ENCODE assay signal across 30 mouse cellular contexts in the genomic region with DNA sequence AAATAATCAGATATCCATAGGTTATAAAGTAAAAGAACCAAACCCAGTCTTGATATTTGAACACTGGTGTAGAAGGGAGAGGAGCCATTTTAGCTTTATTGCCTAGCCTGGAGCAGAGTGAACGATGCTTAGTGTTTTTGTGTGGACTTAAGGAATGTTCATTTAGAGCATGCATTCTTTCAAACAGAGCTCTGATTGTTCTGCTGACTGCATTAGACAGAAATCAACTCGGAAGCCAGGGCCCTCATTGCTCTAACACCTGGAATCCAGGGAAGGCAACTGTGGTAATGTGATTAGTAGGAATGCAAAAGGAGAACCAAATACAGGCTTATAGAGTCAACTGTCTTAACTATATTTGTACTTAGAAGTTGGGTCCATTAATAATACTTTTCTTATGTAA. TPM values are rescaled to one million over a fixed set of nuclear protein-coding genes. Genes with fewer than 3 reads are reported as not detected.
DNase-seq lines count a peak whose midpoint lies in the region; ATAC-seq lines count a peak whose summit lies in the region.
"Had no signal": no experiment of that assay in that cellular context is flagged by ENCODE, and none has a peak within 500 bp of the region (broad histone marks: within the 10 kb centered on the region; RNA-seq: fewer than 3 reads in every experiment).

No protein-coding gene starts in this region.

- H3K4me2 ChIP-seq in limb, embryonic 12.5 days: no peak overlapping the region
- no peak overlapping the region for H3K4me2 ChIP-seq in forebrain, embryonic 12.5 days
- H3K4me2 ChIP-seq: embryonic facial prominence, embryonic 12.5 days; embryonic facial prominence, embryonic 15.5 days; forebrain, embryonic 13.5 days; heart, embryonic 13.5 days; hindbrain, embryonic 14.5 days had no signal

- no peak overlapping the region; the same call in 1 of the 2 replicates for H3K27ac ChIP-seq in limb, embryonic 12.5 days
- no peak overlapping the region for H3K27ac ChIP-seq in limb, embryonic 10.5 days
- no peak overlapping the region for H3K27ac ChIP-seq in forebrain, embryonic 12.5 days
- H3K27ac ChIP-seq: embryonic facial prominence, embryonic 12.5 days; embryonic facial prominence, embryonic 15.5 days; forebrain, embryonic 13.5 days; heart, embryonic 13.5 days; hindbrain, embryonic 14.5 days; hindbrain, postnatal 0 days had no signal

- H3K4me1 ChIP-seq in limb, embryonic 12.5 days (replicated peaks): peaks cover 7% of the 10 kb centered on the region; the same call in 1 of the 2 replicates
- H3K4me1 ChIP-seq in limb, embryonic 10.5 days: 0 out of 2 replicates have a peak, but pooled peaks cover 2% of the 10 kb centered on the region
- H3K4me1 ChIP-seq in forebrain, embryonic 12.5 days: 0 out of 2 replicates have a peak, but pooled peaks cover 3% of the 10 kb centered on the region

- no peak overlapping the region for H3K4me3 ChIP-seq in limb, embryonic 12.5 days (replicated peaks)
- H3K4me3 ChIP-seq in limb, embryonic 10.5 days: no peak overlapping the region
- H3K4me3 ChIP-seq in forebrain, embryonic 12.5 days (replicated peaks): no peak overlapping the region
- H3K4me3 ChIP-seq: embryonic facial prominence, embryonic 12.5 days; embryonic facial prominence, embryonic 15.5 days; forebrain, embryonic 13.5 days; heart, embryonic 13.5 days had no signal

- no peaks in the 10 kb centered on the region for H3K27me3 ChIP-seq in limb, embryonic 12.5 days
- no peaks in the 10 kb centered on the region for H3K27me3 ChIP-seq in limb, embryonic 10.5 days (ENCODE audit: low read depth, poor library complexity, severe bottlenecking)
- no peaks in the 10 kb centered on the region for H3K27me3 ChIP-seq in forebrain, embryonic 12.5 days
- H3K27me3 ChIP-seq: CH12.LX; embryonic facial prominence, embryonic 12.5 days; embryonic facial prominence, embryonic 15.5 days; forebrain, embryonic 13.5 days; heart, embryonic 13.5 days had no signal

- no peaks in the 10 kb centered on the region for H3K9me3 ChIP-seq in limb, embryonic 12.5 days
- H3K9me3 ChIP-seq in limb, embryonic 10.5 days (replicated peaks): no peaks in the 10 kb centered on the region
- no peaks in the 10 kb centered on the region for H3K9me3 ChIP-seq in forebrain, embryonic 12.5 days
- H3K9me3 ChIP-seq: embryonic facial prominence, embryonic 12.5 days; embryonic facial prominence, embryonic 15.5 days; forebrain, embryonic 13.5 days; G1E; heart, embryonic 13.5 days had no signal

- no peaks in the 10 kb centered on the region; the same call in 1 of the 2 replicates for H3K36me3 ChIP-seq in limb, embryonic 12.5 days
- peaks cover 6% of the 10 kb centered on the region for H3K36me3 ChIP-seq in limb, embryonic 10.5 days
- H3K36me3 ChIP-seq in forebrain, embryonic 12.5 days (replicated peaks): no peaks in the 10 kb centered on the region
- H3K36me3 ChIP-seq: embryonic facial prominence, embryonic 12.5 days; embryonic facial prominence, embryonic 15.5 days; G1E had no signal

- WGBS in limb, embryonic 12.5 days: 19% methylated on average over 2 of the region's 2 CpGs
- 45% methylated on average over 2 of the region's 2 CpGs for WGBS in limb, embryonic 10.5 days
- WGBS in forebrain, embryonic 12.5 days: 10% methylated on average over 2 of the region's 2 CpGs

- no peak for DNase-seq in limb, embryonic 10.5 days (ENCODE audit: low spot score)
- DNase-seq in R1 (ENCODE audit: low read depth, low spot score): peak; percentile 3
- DNase-seq in embryo, embryonic 11 days: peak; percentile 18
- DNase-seq in forelimb bud, embryonic 11.5 days (ENCODE audit: low read depth, low spot score): peak; percentile 59
- no peak for DNase-seq in spleen, postnatal 14 days (ENCODE audit: low spot score in 2 of 2)
- DNase-seq: adrenal gland, postnatal 10 days; adrenal gland, postnatal 36 days; B cell, adult 2 months; cerebellum, adult 2 months; cerebellum, adult 9-11 months; cerebellum, postnatal 25 days; gastrocnemius, postnatal 25 days; heart, adult 18-20 months; heart, postnatal 14 days; heart, postnatal 4 days; kidney, adult 2 months had no signal

- no peak overlapping the region for H3K9ac ChIP-seq in limb, embryonic 12.5 days (replicated peaks)
- no peak overlapping the region for H3K9ac ChIP-seq in forebrain, embryonic 12.5 days
- H3K9ac ChIP-seq: embryonic facial prominence, embryonic 12.5 days; embryonic facial prominence, embryonic 15.5 days; forebrain, embryonic 13.5 days; heart, embryonic 13.5 days; hindbrain, embryonic 14.5 days had no signal

- 0 out of 2 replicates have a peak, but pooled peaks have one; percentile 27 for ATAC-seq in limb, embryonic 12.5 days (ENCODE audit: insufficient number of reproducible peaks, insufficient read depth, low FRiP score, low TSS enrichment, low read depth)
- no peak for ATAC-seq in erythroid progenitor cell, adult 5-6 weeks (replicated peaks; ENCODE audit: low FRiP score, poor library complexity, severe bottlenecking)
- ATAC-seq in forebrain, embryonic 12.5 days (ENCODE audit: low FRiP score): no peak
- ATAC-seq: forebrain, embryonic 13.5 days; forebrain, embryonic 16.5 days; hindbrain, postnatal 0 days; inflammation-experienced regulatory T-cells, adult 6 months; intestine, embryonic 16.5 days had no signal

RNA-seq across cellular contexts. Expression of gene Epha7, which starts 53.5 kb away (rescaled TPM):
- polyA plus RNA-seq in limb, embryonic 12.5 days (2016; fragmentation: Nextera tagmentation; extraction: Ambion mirVana): 50.6 and 56.5 TPM in 2 replicates
- 27.9 and 46.7 TPM in 2 replicates for polyA plus RNA-seq in limb, embryonic 10.5 days (2016; fragmentation: Nextera tagmentation; extraction: Ambion mirVana)
- under 0.01 and 4.7 TPM in 2 replicates for total RNA-seq in erythroid progenitor cell, adult 5-6 weeks (2015; ENCODE audit: low replicate concordance)
- total RNA-seq in erythroid progenitor cell, adult 5-6 weeks (2017; ENCODE audit: low replicate concordance): not detected in 2 replicates
- 42.9 and 53.9 TPM in 2 replicates for polyA plus RNA-seq in forebrain, embryonic 12.5 days (2016; fragmentation: Nextera tagmentation; extraction: Ambion mirVana)
- total RNA-seq: CH12.LX had no signal
- polyA plus RNA-seq: G1E had no signal

Comparison
In these comparisons a context has a peak if more than half of its experiments do, and no peak if none do; other contexts are left out.
1. DNase-seq: peak in R1 (single experiment), embryo, embryonic 11 days (single experiment) and forelimb bud, embryonic 11.5 days (single experiment); none in limb, embryonic 10.5 days (single experiment) and spleen, postnatal 14 days (0 of 2).